Mouse (Mus musculus) heart, postnatal 0 days (tissue): ENCODE measurements around the gene Cfap36. TPM values are rescaled to one million over a fixed set of nuclear protein-coding genes. Genes with fewer than 3 reads are reported as not detected.

Experiments
- ATAC-seq: fragments of 200-750 bp; cut with Nextera tagmentation; 2 replicates; pipeline ENCODE4 v1.8.0; 2017; ENCODE audit warnings: low read depth, moderate number of reproducible peaks, moderate library complexity; ENCODE audit not compliant: insufficient read depth
- DNase-seq: peaks from one replicate; pipeline ENCODE4 v3.0.0-alpha.2; 2016; ENCODE audit warnings: low spot score
- H3K27ac ChIP-seq: fragments of 300-500 bp; sonication (generic); 2 replicates; pipeline ENCODE4 v1.5.1; 2014; ENCODE audit warnings: low read depth, mild to moderate bottlenecking
- H3K27me3 ChIP-seq: fragments of 300-500 bp; sonication (generic); 2 replicates; pipeline ENCODE4 v1.6.1; 2014; ENCODE audit warnings: low read length, mixed read lengths; ENCODE audit not compliant: control insufficient read depth, insufficient read depth
- H3K36me3 ChIP-seq: fragments of 300-500 bp; sonication (generic); replicated peaks from 2 replicates; pipeline ENCODE4 v1.6.1; 2014; ENCODE audit warnings: low read length, mixed read lengths; ENCODE audit not compliant: control insufficient read depth, insufficient read depth
- H3K4me1 ChIP-seq: fragments of 300-500 bp; sonication (generic); 2 replicates; pipeline ENCODE4 v1.6.1; 2014; ENCODE audit warnings: antibody characterized with exemption; ENCODE audit not compliant: control insufficient read depth, insufficient read depth
- H3K4me2 ChIP-seq: fragments of 300-500 bp; sonication (generic); 2 replicates; pipeline ENCODE4 v1.6.1; 2014; ENCODE audit warnings: low read depth, mild to moderate bottlenecking, low read length, moderate library complexity
- H3K4me3 ChIP-seq: fragments of 300-500 bp; sonication (generic); 2 replicates; pipeline ENCODE4 v1.5.1; 2014; ENCODE audit warnings: low read depth, low read length
- H3K9ac ChIP-seq: fragments of 300-500 bp; sonication (generic); replicated peaks from 2 replicates; pipeline ENCODE4 v1.6.1; 2014; ENCODE audit warnings: low read depth, low read length, mixed read lengths
- H3K9me3 ChIP-seq: fragments of 300-500 bp; sonication (generic); replicated peaks from 2 replicates; pipeline ENCODE4 v1.6.1; 2016; ENCODE audit warnings: low read length; ENCODE audit not compliant: control insufficient read depth
- CTCF ChIP-seq: IDR thresholded peaks from 2 replicates; pipeline ENCODE4 v1.5.1; 2016; ENCODE audit warnings: antibody characterized with exemption, control low read depth, low read depth
- EP300 ChIP-seq: IDR thresholded peaks from 2 replicates; pipeline ENCODE4 v1.6.1; 2016; ENCODE audit warnings: antibody characterized with exemption, low read depth
- WGBS: fragments of 180-500 bp; shearing (Covaris S2); extraction: QIAGEN DNeasy Blood & Tissue Kit; methylation state at CpG from one replicate; pipeline ENCODE4 v1.1.7; 2014; 5-methylcytosine and 5-hydroxymethylcytosine counted together
- polyA plus RNA-seq: library from polyadenylated mRNA; unstranded; fragments of >200 nt; fragmentation: Nextera tagmentation; extraction: Ambion mirVana; gene quantifications from 2 replicates; pipeline ENCODE4 v1.2.1, GENCODE M21; 2015
- total RNA-seq: library from RNA; depleted of rRNA; stranded (reverse); fragments of >200 nt; gene quantifications from 2 replicates; pipeline ENCODE4 v1.2.3, GENCODE M21; 2014; ENCODE audit warnings: low replicate concordance; rRNA removed

Cfap36 gene
- 3.5 and 9.4 TPM in 2 replicates for total RNA-seq
- 37.9 and 44.2 TPM in 2 replicates for polyA plus RNA-seq

DNA sequence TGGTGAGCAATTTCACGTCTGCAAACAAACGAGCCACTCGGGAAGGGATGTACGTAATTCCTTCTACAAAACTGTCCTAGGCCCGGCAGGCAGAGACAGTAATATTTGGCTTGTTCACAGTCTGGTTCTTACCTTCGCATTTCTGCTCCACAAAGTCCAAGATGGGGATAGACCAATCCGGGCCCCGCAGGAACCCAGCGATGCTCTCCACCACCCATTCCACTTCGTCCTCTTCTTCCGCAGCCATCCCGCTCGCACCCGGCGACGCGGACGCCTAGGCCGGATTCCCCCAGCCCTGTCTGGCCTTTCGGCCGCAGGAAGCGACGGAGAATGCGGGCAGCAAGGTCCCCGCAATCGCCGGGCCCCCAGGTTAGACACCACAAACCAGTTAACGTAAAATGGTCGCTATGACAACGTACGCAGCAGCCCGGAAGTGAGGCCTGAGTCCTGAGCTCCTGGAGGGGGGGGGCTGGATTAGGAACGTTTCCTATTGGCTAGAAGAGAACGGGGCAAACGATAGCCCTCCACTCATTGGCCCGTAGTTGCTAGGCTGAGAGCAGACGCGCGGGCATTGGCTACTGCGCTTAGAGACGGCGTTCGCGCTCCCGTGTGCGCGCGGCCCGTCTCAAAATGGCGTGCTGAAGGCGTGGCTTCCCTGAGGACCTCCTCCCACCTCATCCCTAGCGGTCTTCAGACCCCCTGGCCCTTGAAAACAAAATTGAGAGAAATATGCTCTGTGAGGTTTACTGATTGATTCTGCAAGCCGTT, at the start of gene Cfap36:
Cfap36 (minus strand) TSS at position 527 of the 768 bp plus-strand sequence.
- Histone ChIP-seq H3K9me3 (no peaks in the 10 kb centered on the region), H3K9ac (peak within 1 kb of the TSS; percentile 74), H3K36me3 (peaks cover 7% of the 10 kb centered on the region), H3K4me2 (peak within 1 kb of the TSS; percentile 93), H3K4me1 (peaks cover 11% of the 10 kb centered on the region), H3K4me3 (peak within 1 kb of the TSS; percentile 98), H3K27me3 (no peaks in the 10 kb centered on the region), H3K27ac (peak within 1 kb of the TSS; percentile 61)
- whole genome bisulfite sequencing, result under 1% methylated on average over 53 of the region's 53 CpGs
- peak; percentile 18 for TF ChIP-seq EP300
- TF ChIP-seq CTCF, result no peak
- ATAC-seq (peak; percentile 100), DNase-seq (peak; percentile 97)

DNA sequence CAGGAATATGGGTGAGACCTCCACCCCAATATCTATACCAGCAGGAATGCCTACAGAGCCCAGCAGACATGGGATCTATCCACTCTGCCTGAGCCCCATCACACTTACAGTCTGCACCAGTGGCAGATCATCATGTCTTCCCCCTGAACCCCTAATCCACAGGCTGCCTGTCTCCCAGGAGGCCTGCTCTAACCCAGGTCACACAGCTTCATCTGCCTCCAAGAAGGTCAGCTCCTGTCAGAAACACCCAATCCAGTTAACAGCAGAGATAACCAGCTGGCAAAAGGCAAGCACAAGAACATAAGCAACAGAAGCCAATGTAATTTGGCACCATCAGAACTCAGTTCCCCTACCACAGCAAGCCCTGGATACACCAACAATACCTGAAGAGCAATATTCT, 40.1 kb upstream of the Cfap36 start:
- ATAC-seq, result no peak
- Histone ChIP-seq H3K9ac (no peak overlapping the region), H3K36me3 (no peaks in the 10 kb centered on the region), H3K27me3 (no peaks in the 10 kb centered on the region), H3K27ac (no peak overlapping the region), H3K9me3 (no peaks in the 10 kb centered on the region), H3K4me3 (no peak overlapping the region), H3K4me1 (no peaks in the 10 kb centered on the region), H3K4me2 (no peak overlapping the region)
- DNase-seq, result no peak
- TF ChIP-seq CTCF, result no peak

DNA sequence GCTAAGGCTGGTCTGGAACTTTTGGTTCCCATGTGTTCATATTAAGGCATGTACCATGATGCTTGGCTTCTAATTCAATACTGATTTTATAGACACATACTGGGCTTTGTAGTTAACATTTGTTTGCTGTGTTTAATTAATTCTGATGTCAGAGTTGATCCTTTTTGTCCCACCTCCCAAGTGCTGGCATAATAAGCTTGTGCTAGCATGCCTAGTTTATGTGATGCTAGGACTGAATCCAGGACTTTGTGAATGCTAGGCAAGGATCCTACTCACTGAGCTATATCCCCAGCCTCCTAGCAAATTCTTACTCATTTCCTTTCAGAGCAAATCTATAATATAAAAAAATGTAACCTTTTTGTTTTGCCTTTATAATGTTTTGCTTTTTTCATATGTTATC, 38.8 kb upstream of the Cfap36 start:
- Histone ChIP-seq H3K27me3 (no peaks in the 10 kb centered on the region), H3K9me3 (no peaks in the 10 kb centered on the region)

DNA sequence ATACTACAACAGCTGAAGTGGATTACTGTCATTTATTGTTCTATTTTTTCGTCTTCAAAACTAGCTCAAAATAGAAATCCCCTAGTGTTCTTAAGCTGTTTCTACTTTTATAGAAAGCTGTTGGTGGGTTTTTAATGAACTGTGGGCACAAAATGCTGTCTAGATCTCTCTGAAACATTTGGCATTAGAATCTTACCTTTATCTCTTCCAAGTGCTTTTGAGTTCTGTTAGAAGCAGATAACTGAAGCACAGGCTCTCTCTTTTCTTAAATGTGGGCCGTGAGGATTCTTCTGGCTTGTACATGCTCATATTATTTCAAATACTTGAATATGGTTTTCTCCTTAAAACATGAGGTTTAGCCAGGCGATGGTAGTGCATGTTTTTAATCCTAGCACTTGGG, 27.5 kb upstream of the Cfap36 start:
- H3K27me3 ChIP-seq, result no peaks in the 10 kb centered on the region

More for the DNA sequence above, 38.8 kb upstream of the Cfap36 start:
- DNase-seq, result no peak
- ATAC-seq, result no peak
- Histone ChIP-seq H3K36me3 (no peaks in the 10 kb centered on the region), H3K27ac (no peak overlapping the region), H3K9ac (no peak overlapping the region), H3K4me1 (no peaks in the 10 kb centered on the region), H3K4me2 (no peak overlapping the region), H3K4me3 (no peak overlapping the region)
- TF ChIP-seq CTCF, result no peak
- TF ChIP-seq EP300, result no peak

DNA sequence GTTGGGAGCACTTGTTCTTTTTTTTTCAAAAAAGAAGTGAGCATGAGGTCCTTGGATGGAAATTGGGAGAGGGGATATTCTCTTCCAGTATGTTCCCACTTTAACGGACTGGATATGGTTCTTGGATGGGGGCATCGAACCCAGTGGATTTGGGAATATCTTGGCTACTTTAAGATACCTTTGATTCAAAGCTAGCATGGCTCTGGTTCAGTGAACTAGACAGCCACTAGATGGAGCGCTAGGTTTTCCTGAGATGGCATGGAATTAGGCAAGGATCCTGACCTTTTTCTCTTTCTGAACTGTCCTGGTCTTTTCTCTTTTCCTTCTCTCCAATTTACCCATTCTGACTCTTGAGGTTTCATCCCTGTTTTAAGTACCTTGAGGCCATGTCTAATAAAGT, 20.6 kb upstream of the Cfap36 start:
- peak; percentile 20 for DNase-seq
- H3K9ac ChIP-seq, result no peak overlapping the region
- H3K27ac ChIP-seq, result no peak overlapping the region
- H3K36me3 ChIP-seq, result no peaks in the 10 kb centered on the region
- no peaks in the 10 kb centered on the region for H3K27me3 ChIP-seq
- H3K4me2 ChIP-seq, result no peak overlapping the region
- no peak for ATAC-seq
- H3K4me3 ChIP-seq, result no peak overlapping the region
- H3K4me1 ChIP-seq, result no peaks in the 10 kb centered on the region
- 21% methylated on average over 3 of the region's 3 CpGs for WGBS
- TF ChIP-seq CTCF (peak; percentile 82), EP300 (no peak)
- H3K9me3 ChIP-seq, result peaks cover 7% of the 10 kb centered on the region; the same call in 1 of the 2 replicates

More for the DNA sequence above, 27.5 kb upstream of the Cfap36 start:
- ATAC-seq, result no peak
- TF ChIP-seq CTCF (no peak), EP300 (no peak)
- no peak overlapping the region for H3K4me3 ChIP-seq
- no peaks in the 10 kb centered on the region for H3K36me3 ChIP-seq
- 59% methylated on average over 3 of the region's 3 CpGs for WGBS
- H3K9ac ChIP-seq, result no peak overlapping the region
- H3K9me3 ChIP-seq, result peaks cover 7% of the 10 kb centered on the region; the same call in 1 of the 2 replicates
- H3K27ac ChIP-seq, result no peak overlapping the region
- H3K4me1 ChIP-seq, result no peaks in the 10 kb centered on the region
- no peak for DNase-seq
- H3K4me2 ChIP-seq, result no peak overlapping the region
